Mouse (Mus musculus) brain, embryonic 14.5 days (tissue): ENCODE data around the gene Hoxd10.

Source experiments
- CTCF ChIP-seq: fragments of 200-500 bp; IDR thresholded peaks from 2 replicates; pipeline ENCODE4 v1.5.1; 2012; ENCODE audit warnings: inconsistent platforms, mild to moderate bottlenecking, moderate library complexity, borderline replicate concordance; ENCODE audit not compliant: insufficient read depth, insufficient read length; ENCODE audit errors: extremely low read depth
- POLR2A ChIP-seq: fragments of 200-500 bp; IDR thresholded peaks from 2 replicates; pipeline ENCODE4 v1.6.1; 2012; ENCODE audit warnings: mild to moderate bottlenecking, inconsistent platforms, borderline replicate concordance; ENCODE audit not compliant: poor library complexity, insufficient read depth, insufficient read length, severe bottlenecking; ENCODE audit errors: extremely low read depth

GRCm38 (mm10) chr2:74741252-74741978, 49.7 kb downstream of the Hoxd10 start:
- TF ChIP-seq CTCF (no peak), POLR2A (no peak)
